Mouse (Mus musculus) kidney, adult 2 months (tissue): Measurements from ENCODE around the gene Tap2.

Source experiments
- CTCF ChIP-seq: fragments of 200-500 bp; conservative IDR thresholded peaks from 2 replicates; pipeline ENCODE4 v1.5.1; 2011; ENCODE audit warnings: low read depth, mild to moderate bottlenecking, control low read depth, low read length, moderate library complexity, mixed read lengths; ENCODE audit not compliant: insufficient read depth, insufficient read length
- POLR2A ChIP-seq: fragments of 200-500 bp; IDR thresholded peaks from one replicate; pipeline ENCODE4 v1.6.1; 2011; ENCODE audit warnings: low read depth, low read length, control low read depth

DNA sequence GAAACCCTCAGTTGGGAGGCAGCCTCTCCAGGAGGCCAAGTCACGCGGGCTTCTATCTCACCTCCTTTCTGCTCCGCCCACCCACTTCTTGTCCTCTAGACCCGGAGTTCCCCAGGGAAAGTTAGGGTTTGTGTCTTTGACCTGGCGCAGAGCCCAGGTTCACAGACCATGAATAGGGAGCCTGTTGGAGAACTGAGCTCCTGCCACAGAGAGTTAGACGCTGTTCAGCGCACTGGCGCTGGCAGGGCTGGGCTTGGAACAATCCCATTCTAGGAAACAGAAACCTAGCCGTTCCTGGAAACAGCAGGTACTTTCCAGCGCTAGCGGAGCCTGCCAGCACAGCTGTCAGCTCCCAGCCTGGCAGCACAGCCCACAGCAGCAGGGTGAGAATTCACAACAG is 15.3 kb downstream of the Tap2 start:
- TF ChIP-seq CTCF = no peak
- TF ChIP-seq POLR2A = no peak
